In genomic region chr2:166232376-166232775, GRCm38 (mm10) we compare ENCODE assay signal across 14 mouse cellular contexts.
DNase-seq lines count a peak whose midpoint lies in the region; ATAC-seq lines count a peak whose summit lies in the region.
"Had no signal": no experiment of that assay in that cellular context is flagged by ENCODE, and none has a peak within 500 bp of the region (broad histone marks: within the 10 kb centered on the region; RNA-seq: fewer than 3 reads in every experiment).

No protein-coding gene starts in this region.

- H3K36me3 ChIP-seq in hindbrain, embryonic 10.5 days: no peaks in the 10 kb centered on the region
- H3K36me3 ChIP-seq in hindbrain, embryonic 12.5 days: no peaks in the 10 kb centered on the region
- no peaks in the 10 kb centered on the region for H3K36me3 ChIP-seq in embryonic facial prominence, embryonic 13.5 days
- H3K36me3 ChIP-seq in stomach, embryonic 14.5 days (ENCODE audit: control insufficient read depth, insufficient read depth, low read length): no peaks in the 10 kb centered on the region
- H3K36me3 ChIP-seq: midbrain, embryonic 15.5 days had no signal

- H3K9ac ChIP-seq in hindbrain, embryonic 12.5 days: no peak overlapping the region
- H3K9ac ChIP-seq in embryonic facial prominence, embryonic 13.5 days: 0 out of 2 replicates have a peak overlapping the region, but pooled peaks have one; percentile 27
- no peak overlapping the region for H3K9ac ChIP-seq in stomach, embryonic 14.5 days (replicated peaks; ENCODE audit: low read depth, low read length)
- H3K9ac ChIP-seq: forebrain, embryonic 13.5 days; midbrain, embryonic 15.5 days had no signal

- no peak overlapping the region for H3K4me2 ChIP-seq in hindbrain, embryonic 12.5 days (replicated peaks)
- no peak overlapping the region for H3K4me2 ChIP-seq in embryonic facial prominence, embryonic 13.5 days
- H3K4me2 ChIP-seq in stomach, embryonic 14.5 days (replicated peaks; ENCODE audit: low read depth, low read length): no peak overlapping the region
- H3K4me2 ChIP-seq: forebrain, embryonic 13.5 days; midbrain, embryonic 15.5 days had no signal

- H3K4me3 ChIP-seq in hindbrain, embryonic 10.5 days: no peak overlapping the region
- no peak overlapping the region for H3K4me3 ChIP-seq in hindbrain, embryonic 12.5 days
- H3K4me3 ChIP-seq in embryonic facial prominence, embryonic 13.5 days: no peak overlapping the region
- H3K4me3 ChIP-seq in stomach, embryonic 14.5 days (ENCODE audit: low read depth, low read length): no peak overlapping the region
- H3K4me3 ChIP-seq: forebrain, embryonic 13.5 days; midbrain, embryonic 15.5 days had no signal

- 55% methylated on average over 3 of the region's 3 CpGs for WGBS in hindbrain, embryonic 10.5 days
- whole genome bisulfite sequencing in hindbrain, embryonic 12.5 days: 59% methylated on average over 3 of the region's 3 CpGs
- 21% methylated on average over 3 of the region's 3 CpGs for WGBS in embryonic facial prominence, embryonic 13.5 days
- 22% methylated on average over 3 of the region's 3 CpGs for WGBS in stomach, embryonic 14.5 days

- no peak for DNase-seq in hindbrain, embryonic 10.5 days (ENCODE audit: low spot score)
- peak; percentile 74 for DNase-seq in brain, adult 2 months (ENCODE audit: low read depth, low spot score)
- no peak for DNase-seq in cerebellum, adult 11 months
- no peak for DNase-seq in kidney, postnatal 25 days
- DNase-seq: cerebellum, adult 18-20 months; kidney, postnatal 36 days; right cerebral cortex, postnatal 14 days had no signal

- H3K9me3 ChIP-seq in hindbrain, embryonic 10.5 days: no peaks in the 10 kb centered on the region
- H3K9me3 ChIP-seq in hindbrain, embryonic 12.5 days (replicated peaks): no peaks in the 10 kb centered on the region
- no peaks in the 10 kb centered on the region for H3K9me3 ChIP-seq in embryonic facial prominence, embryonic 13.5 days
- H3K9me3 ChIP-seq in stomach, embryonic 14.5 days (ENCODE audit: control insufficient read depth, low read depth, low read length): no peaks in the 10 kb centered on the region
- H3K9me3 ChIP-seq: forebrain, embryonic 13.5 days; midbrain, embryonic 15.5 days had no signal

- ATAC-seq in hindbrain, embryonic 12.5 days (ENCODE audit: low FRiP score): no peak
- ATAC-seq in embryonic facial prominence, embryonic 13.5 days (ENCODE audit: insufficient number of reproducible peaks, insufficient read depth, low FRiP score, low TSS enrichment, low read depth): peak; percentile 40; the same call in 1 of the 2 replicates
- ATAC-seq in stomach, embryonic 14.5 days (ENCODE audit: insufficient number of reproducible peaks, insufficient read depth, low FRiP score, low read depth): no peak
- ATAC-seq: forebrain, embryonic 13.5 days; hindbrain, postnatal 0 days; midbrain, embryonic 15.5 days had no signal

- H3K4me1 ChIP-seq in hindbrain, embryonic 10.5 days (replicated peaks): peaks cover 70% of the 10 kb centered on the region
- H3K4me1 ChIP-seq in hindbrain, embryonic 12.5 days: peaks cover 18% of the 10 kb centered on the region
- peaks cover 17% of the 10 kb centered on the region for H3K4me1 ChIP-seq in embryonic facial prominence, embryonic 13.5 days
- H3K4me1 ChIP-seq in stomach, embryonic 14.5 days (ENCODE audit: control insufficient read depth, insufficient read depth, low read length): peaks cover 11% of the 10 kb centered on the region
- H3K4me1 ChIP-seq: midbrain, embryonic 15.5 days had no signal

- peak overlapping the region; percentile 72 for H3K27ac ChIP-seq in hindbrain, embryonic 10.5 days
- H3K27ac ChIP-seq in hindbrain, embryonic 12.5 days: no peak overlapping the region
- peak overlapping the region; percentile 80 for H3K27ac ChIP-seq in embryonic facial prominence, embryonic 13.5 days
- peak overlapping the region; percentile 75; the same call in 1 of the 2 replicates for H3K27ac ChIP-seq in stomach, embryonic 14.5 days (ENCODE audit: low read length)
- H3K27ac ChIP-seq: forebrain, embryonic 13.5 days; hindbrain, postnatal 0 days; macrophage; midbrain, embryonic 15.5 days had no signal

- H3K27me3 ChIP-seq in hindbrain, embryonic 10.5 days (ENCODE audit: insufficient read depth, poor library complexity, severe bottlenecking): peaks cover 63% of the 10 kb centered on the region
- H3K27me3 ChIP-seq in hindbrain, embryonic 12.5 days: peaks cover 14% of the 10 kb centered on the region; the same call in 1 of the 2 replicates
- no peaks in the 10 kb centered on the region for H3K27me3 ChIP-seq in embryonic facial prominence, embryonic 13.5 days
- H3K27me3 ChIP-seq in stomach, embryonic 14.5 days (ENCODE audit: control insufficient read depth, insufficient read depth, low read length): no peaks in the 10 kb centered on the region
- H3K27me3 ChIP-seq: midbrain, embryonic 15.5 days had no signal
